Mouse (Mus musculus) frontal cortex, postnatal 14 days (tissue): ENCODE measurements at regions not wholly inside any gene's neighbourhood (a gene's known extent, or its start where the extent isn't known, plus 50 kb on each side); places are given as distances from the start of the nearest gene placed in this dataset.

Experiments
- DNase-seq, 2 experiments: peaks; one replicate each; pipeline ENCODE4 v3.0.0; 2022; ENCODE audit warnings: low spot score in 2 of 2

GRCm38 (mm10) chr10:8998356-8998755 is 112.5 kb upstream of the Sash1 start:
- no peak for DNase-seq

- DNase-seq = no peak
Measured at GRCm38 (mm10) chr10:8995097-8995496, 109.2 kb upstream of the Sash1 start.

GRCm38 (mm10) chr10:8986339-8986738 is 100.5 kb upstream of the Sash1 start:
- no peak for DNase-seq

GRCm38 (mm10) chr10:8983347-8983746 is 97.5 kb upstream of the Sash1 start:
- no peak for DNase-seq

- DNase-seq = no peak
Measured at GRCm38 (mm10) chr10:8980568-8980967, 94.7 kb upstream of the Sash1 start.

GRCm38 (mm10) chr10:8978595-8978994 is 92.7 kb upstream of the Sash1 start:
- no peak for DNase-seq

GRCm38 (mm10) chr10:8973934-8974333 is 88.1 kb upstream of the Sash1 start:
- no peak for DNase-seq

- DNase-seq = no peak
Measured at GRCm38 (mm10) chr10:8972789-8973551, 87.1 kb upstream of the Sash1 start.

GRCm38 (mm10) chr10:8970807-8971206 is 84.9 kb upstream of the Sash1 start:
- no peak for DNase-seq

- DNase-seq = no peak
Measured at GRCm38 (mm10) chr10:8969586-8969985, 83.7 kb upstream of the Sash1 start.

GRCm38 (mm10) chr10:8969016-8969415 is 83.1 kb upstream of the Sash1 start:
- no peak for DNase-seq

- DNase-seq = no peak
Measured at GRCm38 (mm10) chr10:8968276-8968923, 82.5 kb upstream of the Sash1 start.

- DNase-seq = no peak
Measured at GRCm38 (mm10) chr10:8962921-8963320, 77.1 kb upstream of the Sash1 start.

GRCm38 (mm10) chr10:8960964-8961675 is 75.2 kb upstream of the Sash1 start:
- no peak for DNase-seq

GRCm38 (mm10) chr10:8960275-8960960 is 74.5 kb upstream of the Sash1 start:
- DNase-seq = no peak

- DNase-seq = no peak
Measured at GRCm38 (mm10) chr10:8955499-8956211, 69.8 kb upstream of the Sash1 start.

- no peak for DNase-seq
Measured at GRCm38 (mm10) chr10:8954003-8954402, 68.1 kb upstream of the Sash1 start.

GRCm38 (mm10) chr10:8952922-8953321 is 67.1 kb upstream of the Sash1 start:
- no peak for DNase-seq

GRCm38 (mm10) chr10:8951937-8952336 is 66.1 kb upstream of the Sash1 start:
- no peak for DNase-seq

- no peak for DNase-seq
Measured at GRCm38 (mm10) chr10:8951236-8951825, 65.5 kb upstream of the Sash1 start.

- DNase-seq = no peak
Measured at GRCm38 (mm10) chr10:8948227-8948626, 62.4 kb upstream of the Sash1 start.
